Mouse (Mus musculus): Measurements from ENCODE around the gene Tomm6. TPM values are rescaled to one million over a fixed set of nuclear protein-coding genes. Genes with fewer than 3 reads are reported as not detected.

Gene Tomm6
- polyA plus RNA-seq, 1 experiment from 2014 or later = 452 TPM

DNA sequence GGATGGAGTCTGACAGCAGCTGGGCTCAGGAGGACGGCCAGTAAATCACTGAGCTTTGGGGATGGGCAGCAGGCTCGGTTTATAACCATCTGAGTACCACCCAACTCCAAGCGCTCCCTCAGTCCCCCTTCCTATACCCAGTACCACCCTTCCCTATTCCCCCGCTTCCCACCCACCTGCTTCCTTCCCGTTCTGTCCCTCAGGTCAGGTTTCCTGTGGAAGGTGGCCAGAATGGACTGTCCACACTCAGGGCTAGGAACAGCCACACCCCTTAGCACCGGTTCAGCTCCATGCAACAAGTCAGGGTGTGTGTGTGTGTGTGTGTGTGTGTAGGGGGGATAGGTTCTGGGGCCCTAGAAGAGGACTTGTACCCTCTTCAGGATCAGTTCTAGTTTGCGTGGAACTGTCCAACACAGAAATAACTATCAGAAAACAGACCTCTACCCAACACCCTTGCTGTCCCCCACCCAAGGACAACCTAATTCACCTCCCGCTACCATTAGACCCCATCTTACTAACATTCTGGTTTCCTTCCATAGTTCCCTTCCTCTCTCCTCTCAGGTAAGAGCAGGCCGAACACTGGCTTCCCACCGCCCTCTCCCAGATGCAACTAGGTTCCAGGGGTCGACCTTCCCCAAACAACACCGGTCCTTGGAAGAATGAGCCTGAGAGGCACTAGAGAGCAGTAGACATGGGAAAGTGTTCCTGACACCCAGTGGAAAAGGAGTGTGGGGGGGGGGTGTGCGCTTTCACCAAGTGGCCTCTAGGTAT lies 5.7 kb upstream of the Tomm6 start:
- Histone ChIP-seq H3K27me3 (replicated peaks) (no peaks in the 10 kb centered on the region; the same call in 1 of the 2 replicates), H3K36me3 (no peaks in the 10 kb centered on the region), H3K4me2 (replicated peaks) (peak overlapping the region; percentile 95), H3K27ac (peak overlapping the region; percentile 71; the same call in 1 of the 2 replicates), H3K9me3 (no peaks in the 10 kb centered on the region), H3K9ac (peak overlapping the region; percentile 81), H3K4me3 (replicated peaks) (peak overlapping the region; percentile 79), H3K4me1 (replicated peaks) (peaks cover 15% of the 10 kb centered on the region)
- ATAC-seq = no peak
- 33% methylated on average over 13 of the region's 13 CpGs for WGBS

DNA sequence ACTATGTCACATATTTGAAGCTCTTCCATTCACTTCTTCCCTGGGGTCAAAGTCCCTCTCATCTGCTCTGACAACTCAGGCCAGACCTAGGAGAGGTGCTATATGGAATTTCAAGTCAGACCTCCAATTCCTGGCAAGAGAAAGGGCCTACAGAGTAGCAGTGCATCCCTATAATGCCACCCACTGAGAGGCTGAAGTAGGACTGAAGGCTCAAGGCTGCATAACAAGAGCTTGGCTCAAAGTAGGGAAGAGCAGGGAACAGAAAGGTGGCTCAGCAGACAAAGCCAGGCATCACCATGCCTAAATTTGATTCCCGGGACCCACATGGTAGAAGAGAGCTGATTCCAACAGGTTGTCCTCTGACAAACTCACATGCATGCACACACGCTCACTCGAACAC lies 3.5 kb upstream of the Tomm6 start:
- 86% methylated on average over 3 of the region's 3 CpGs for WGBS
- Histone ChIP-seq H3K9ac (no peak overlapping the region), H3K4me2 (replicated peaks) (no peak overlapping the region), H3K27ac (no peak overlapping the region), H3K9me3 (no peaks in the 10 kb centered on the region), H3K36me3 (no peaks in the 10 kb centered on the region), H3K4me3 (replicated peaks) (no peak overlapping the region), H3K27me3 (replicated peaks) (no peaks in the 10 kb centered on the region; the same call in 1 of the 2 replicates), H3K4me1 (replicated peaks) (peaks cover 23% of the 10 kb centered on the region)
- ATAC-seq = no peak

DNA sequence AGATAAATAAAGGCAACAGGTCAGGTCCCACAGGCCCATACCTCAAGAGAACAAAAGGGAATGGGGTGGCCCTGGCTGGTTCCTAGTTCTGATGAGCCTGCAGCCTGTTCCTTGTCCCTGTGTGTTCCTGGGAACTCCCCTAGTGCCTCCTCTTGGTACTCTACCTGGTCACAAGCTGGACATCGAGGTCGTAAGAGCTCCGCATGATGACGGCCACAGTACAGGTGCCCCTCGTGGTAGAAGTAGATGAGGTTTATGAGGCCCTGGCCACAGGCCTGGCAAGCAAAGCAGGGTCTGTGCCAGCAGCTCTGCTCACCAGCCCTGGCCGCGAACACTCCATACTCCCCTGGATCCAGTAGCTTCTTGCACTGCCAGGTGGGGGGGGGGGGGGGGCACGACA lies 1.7 kb upstream of the Tomm6 start:
- H3K9ac ChIP-seq = no peak overlapping the region
- WGBS = 83% methylated on average over 8 of the region's 8 CpGs

DNA sequence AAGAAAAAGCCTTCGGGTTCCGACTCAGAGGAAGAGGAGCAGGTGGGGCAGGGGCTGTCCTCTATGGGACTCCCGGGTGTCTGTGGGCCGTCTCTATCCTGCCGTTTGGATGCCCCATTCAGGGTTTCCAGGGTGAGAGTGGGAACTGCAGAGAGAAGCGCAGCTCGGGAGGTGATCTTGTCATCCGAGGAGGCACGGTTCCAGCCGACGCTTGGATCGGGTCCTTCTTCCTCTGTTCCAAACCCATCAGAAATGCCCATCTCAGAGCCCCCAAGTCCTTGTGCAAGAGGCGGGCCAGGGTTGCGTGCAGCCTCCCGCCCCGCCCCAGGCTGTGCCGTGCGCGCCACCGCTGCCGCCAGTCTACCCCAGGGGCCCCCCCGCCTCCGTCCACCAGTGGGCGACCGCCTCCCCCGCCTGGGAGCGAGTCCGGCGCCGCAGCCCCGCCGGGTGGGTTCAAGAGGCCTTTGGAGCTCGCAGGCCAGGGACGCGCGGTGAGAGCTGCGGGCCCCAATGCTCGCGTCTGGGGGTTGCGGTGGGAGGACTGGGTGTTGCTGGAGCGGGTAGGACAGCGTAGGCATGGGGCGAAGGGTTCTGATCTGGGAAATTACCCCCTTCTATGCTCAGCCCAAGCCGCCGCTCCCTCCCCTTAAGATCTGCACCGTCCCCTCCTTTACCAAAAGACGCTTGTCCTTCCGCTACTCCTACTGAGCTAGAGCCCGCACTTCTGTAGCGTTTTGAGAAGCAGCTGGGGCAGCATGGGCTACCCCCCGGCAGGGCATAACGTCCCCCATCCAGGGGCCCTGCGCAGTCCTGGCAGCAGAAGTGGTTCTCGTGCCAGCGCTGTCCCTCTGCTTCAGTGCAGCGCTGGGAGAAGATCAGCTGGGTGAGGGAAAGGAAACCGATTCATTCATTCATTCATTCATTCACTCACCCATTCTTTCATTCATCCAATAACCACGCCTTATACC lies 706 bp upstream of the Tomm6 start, which contains the start of gene Frs3:
TSS of gene Frs3 (plus strand) at position 423 of the 968 bp plus-strand sequence.
- Histone ChIP-seq H3K27me3 (replicated peaks) (no peaks in the 10 kb centered on the region; the same call in 1 of the 2 replicates), H3K36me3 (peaks cover 17% of the 10 kb centered on the region), H3K9ac (peak within 1 kb of the TSS; percentile 80), H3K9me3 (no peaks in the 10 kb centered on the region), H3K4me3 (replicated peaks) (peak within 1 kb of the TSS; percentile 71), H3K4me1 (replicated peaks) (peaks cover 18% of the 10 kb centered on the region), H3K27ac (peak within 1 kb of the TSS; percentile 82), H3K4me2 (replicated peaks) (peak within 1 kb of the TSS; percentile 88)
- ATAC-seq = peak; percentile 72
- WGBS = 1% methylated on average over 58 of the region's 58 CpGs

More for the DNA sequence above, 1.7 kb upstream of the Tomm6 start:
- H3K4me1 ChIP-seq (replicated peaks) = peaks cover 23% of the 10 kb centered on the region
- peak overlapping the region; percentile 88; the same call in 1 of the 2 replicates for H3K4me2 ChIP-seq (replicated peaks)
- H3K36me3 ChIP-seq = peaks cover 7% of the 10 kb centered on the region
- no peak for ATAC-seq
- no peaks in the 10 kb centered on the region; the same call in 1 of the 2 replicates for H3K27me3 ChIP-seq (replicated peaks)
- peak overlapping the region; percentile 71; the same call in 1 of the 2 replicates for H3K4me3 ChIP-seq (replicated peaks)
- H3K27ac ChIP-seq = no peak overlapping the region
- H3K9me3 ChIP-seq = no peaks in the 10 kb centered on the region

DNA sequence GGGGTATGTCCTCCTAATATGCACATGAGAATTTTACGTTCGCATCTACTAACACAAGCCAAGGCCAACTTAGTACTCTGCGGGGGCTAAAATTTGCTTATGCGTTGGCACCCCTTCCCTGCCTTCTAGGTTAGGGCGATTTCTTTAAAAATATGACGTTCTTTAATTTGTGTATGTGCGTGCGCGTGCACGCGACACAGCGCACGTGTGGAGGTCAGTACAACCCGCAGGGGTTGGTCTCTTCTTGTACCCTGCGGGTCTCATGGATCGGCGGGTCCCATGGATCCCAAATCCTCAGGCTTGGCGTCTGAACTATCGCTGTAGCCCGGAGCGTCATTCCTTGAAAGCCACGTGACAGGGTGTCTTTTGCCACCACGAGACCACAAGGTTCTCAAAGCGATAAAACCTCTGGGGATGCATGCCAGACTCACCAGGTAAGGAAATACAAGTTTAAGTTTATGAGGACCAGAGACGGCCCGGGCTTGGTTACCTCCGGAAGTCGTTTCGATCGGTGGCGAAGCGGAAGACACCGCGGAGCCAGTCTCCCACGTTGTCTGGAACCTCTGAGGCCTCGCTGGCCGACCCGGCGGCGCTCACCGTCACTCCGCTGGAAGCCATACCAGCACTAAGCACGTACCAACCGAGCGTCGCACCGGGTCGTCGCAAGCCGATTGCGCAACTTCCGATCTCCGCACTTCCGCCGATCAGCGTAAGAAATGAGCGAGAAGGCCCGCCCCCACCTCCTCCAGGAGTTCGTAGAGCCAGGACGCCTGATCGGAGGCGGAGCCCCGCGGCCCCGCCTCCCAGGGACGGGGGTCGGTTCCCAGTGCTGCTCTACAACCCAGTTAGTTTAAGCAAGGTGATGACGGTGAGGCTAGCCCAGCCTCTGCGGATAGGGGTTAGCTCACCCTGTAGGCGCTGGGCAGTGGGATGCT lies 510 bp downstream of the Tomm6 start:
- H3K9me3 ChIP-seq = no peaks in the 10 kb centered on the region
- peak; percentile 91 for ATAC-seq
- H3K27me3 ChIP-seq (replicated peaks) = no peaks in the 10 kb centered on the region
- peak overlapping the region; percentile 71 for H3K4me3 ChIP-seq (replicated peaks)
- under 1% methylated on average over 70 of the region's 70 CpGs for WGBS
- H3K4me1 ChIP-seq (replicated peaks) = peaks cover 14% of the 10 kb centered on the region
- peaks cover 17% of the 10 kb centered on the region for H3K36me3 ChIP-seq
- peak overlapping the region; percentile 82 for H3K27ac ChIP-seq
- H3K9ac ChIP-seq = peak overlapping the region; percentile 80
- H3K4me2 ChIP-seq (replicated peaks) = peak overlapping the region; percentile 88

DNA sequence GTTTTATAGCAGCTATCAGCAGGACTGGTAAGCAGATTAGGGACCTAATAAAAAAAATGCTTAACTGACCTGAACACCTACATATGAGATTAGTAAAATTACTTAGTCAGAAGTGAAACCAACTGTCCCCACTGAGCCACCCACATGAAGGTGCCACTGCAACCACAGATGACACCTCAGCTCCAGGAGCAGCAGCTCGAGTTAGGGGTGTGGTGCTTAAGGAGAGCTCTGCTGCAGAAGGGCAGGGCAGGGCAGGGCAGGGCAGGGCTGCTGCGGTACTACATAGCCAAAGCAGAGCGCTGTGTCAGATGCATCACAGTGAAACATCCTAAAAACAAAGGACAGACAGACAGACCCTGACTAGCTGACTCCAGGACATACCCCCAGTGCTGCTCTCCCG lies 5.3 kb downstream of the Tomm6 start:
- no peaks in the 10 kb centered on the region for H3K27me3 ChIP-seq (replicated peaks)
- H3K36me3 ChIP-seq = peaks cover 32% of the 10 kb centered on the region
- peaks cover 8% of the 10 kb centered on the region for H3K4me1 ChIP-seq (replicated peaks)
- WGBS = 54% methylated on average over 4 of the region's 4 CpGs
- no peak overlapping the region for H3K9ac ChIP-seq
- no peak overlapping the region for H3K4me2 ChIP-seq (replicated peaks)
- no peak for ATAC-seq
- no peaks in the 10 kb centered on the region for H3K9me3 ChIP-seq
- H3K4me3 ChIP-seq (replicated peaks) = no peak overlapping the region
- no peak overlapping the region for H3K27ac ChIP-seq

DNA sequence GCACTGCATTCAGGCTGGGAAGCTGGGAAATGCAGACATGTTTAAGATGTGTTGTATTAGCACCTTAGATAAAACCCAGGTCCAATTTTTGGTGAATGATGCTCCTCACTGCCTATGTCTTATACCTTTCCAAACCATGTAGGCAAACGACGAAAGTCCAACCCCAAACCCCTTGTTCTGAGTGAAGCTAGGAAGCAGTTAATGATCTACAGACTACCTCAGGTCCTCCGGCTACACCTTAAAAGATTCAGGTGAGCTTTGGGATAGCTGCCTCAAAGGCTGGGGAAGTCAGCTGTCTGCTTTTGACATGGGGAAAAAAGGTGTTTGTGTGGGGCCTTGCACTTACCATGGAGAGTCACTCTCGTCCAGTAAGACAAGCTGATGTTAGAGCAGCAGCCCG lies 9.5 kb downstream of the Tomm6 start:
- ATAC-seq = peak; percentile 55; the same call in 1 of the 2 replicates
- no peak overlapping the region for H3K4me3 ChIP-seq (replicated peaks)
- no peaks in the 10 kb centered on the region for H3K9me3 ChIP-seq
- H3K4me1 ChIP-seq (replicated peaks) = no peaks in the 10 kb centered on the region
- no peak overlapping the region for H3K4me2 ChIP-seq (replicated peaks)
- WGBS = 64% methylated on average over 5 of the region's 5 CpGs
- no peaks in the 10 kb centered on the region for H3K27me3 ChIP-seq (replicated peaks)
- H3K36me3 ChIP-seq = peaks cover 16% of the 10 kb centered on the region; the same call in 1 of the 2 replicates
- 0 out of 2 replicates have a peak overlapping the region, but pooled peaks have one; percentile 48 for H3K27ac ChIP-seq
- no peak overlapping the region; the same call in 1 of the 2 replicates for H3K9ac ChIP-seq

DNA sequence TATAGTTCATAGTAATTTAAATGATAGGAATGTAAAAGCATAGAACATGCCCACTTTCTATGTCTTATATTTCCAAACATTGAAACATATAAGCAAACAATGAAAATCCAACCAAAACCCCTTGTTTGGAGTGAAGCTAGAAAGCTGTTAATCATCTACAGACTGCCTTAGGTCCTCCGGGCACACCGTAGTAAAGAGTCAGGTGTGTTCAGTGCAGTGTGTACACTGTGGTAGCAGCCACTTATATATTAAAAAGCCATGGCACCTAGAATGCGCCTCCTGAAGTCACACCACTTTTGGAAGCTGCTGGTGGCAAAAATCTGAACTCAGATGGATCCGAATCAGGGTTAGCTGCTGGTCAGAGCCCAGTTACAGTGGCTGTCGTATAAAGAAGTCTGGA lies 9.9 kb downstream of the Tomm6 start:
- 52% methylated on average over 5 of the region's 5 CpGs for WGBS
- H3K4me2 ChIP-seq (replicated peaks) = no peak overlapping the region
- peak; percentile 79 for ATAC-seq

DNA sequence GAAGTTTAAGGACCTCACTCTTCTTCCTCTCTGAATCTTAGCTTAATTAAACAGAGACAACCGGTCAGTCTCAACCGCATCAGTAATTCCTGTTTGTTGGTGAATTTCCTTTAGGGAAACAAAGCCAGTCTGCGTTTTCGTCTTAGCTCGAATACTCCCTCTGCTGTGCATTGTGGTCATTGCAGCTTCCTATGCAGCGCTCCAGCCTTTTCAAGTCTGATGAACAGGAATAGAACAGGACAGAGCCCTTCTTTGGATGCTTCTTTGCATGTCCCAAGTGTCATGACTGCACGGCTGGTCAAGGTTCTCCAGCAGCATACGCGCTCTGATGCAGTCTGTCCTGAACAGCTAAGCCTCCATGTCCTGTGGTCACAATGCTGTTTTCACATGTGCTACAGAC lies 11.6 kb downstream of the Tomm6 start:
- H3K27me3 ChIP-seq (replicated peaks) = no peaks in the 10 kb centered on the region
- H3K27ac ChIP-seq = no peak overlapping the region
- H3K9me3 ChIP-seq = no peaks in the 10 kb centered on the region
- H3K9ac ChIP-seq = no peak overlapping the region
- peaks cover 16% of the 10 kb centered on the region; the same call in 1 of the 2 replicates for H3K36me3 ChIP-seq
- H3K4me2 ChIP-seq (replicated peaks) = no peak overlapping the region
- H3K4me1 ChIP-seq (replicated peaks) = peaks cover 10% of the 10 kb centered on the region; the same call in 1 of the 2 replicates
- ATAC-seq = no peak
- WGBS = 23% methylated on average over 9 of the region's 9 CpGs
- no peak overlapping the region for H3K4me3 ChIP-seq (replicated peaks)

More for the DNA sequence above, 9.9 kb downstream of the Tomm6 start:
- no peak overlapping the region for H3K9ac ChIP-seq
- H3K4me1 ChIP-seq (replicated peaks) = no peaks in the 10 kb centered on the region
- 0 out of 2 replicates have a peak overlapping the region, but pooled peaks have one; percentile 48 for H3K27ac ChIP-seq
- H3K9me3 ChIP-seq = no peaks in the 10 kb centered on the region
- no peaks in the 10 kb centered on the region for H3K27me3 ChIP-seq (replicated peaks)
- peaks cover 16% of the 10 kb centered on the region; the same call in 1 of the 2 replicates for H3K36me3 ChIP-seq
- H3K4me3 ChIP-seq (replicated peaks) = no peak overlapping the region

DNA sequence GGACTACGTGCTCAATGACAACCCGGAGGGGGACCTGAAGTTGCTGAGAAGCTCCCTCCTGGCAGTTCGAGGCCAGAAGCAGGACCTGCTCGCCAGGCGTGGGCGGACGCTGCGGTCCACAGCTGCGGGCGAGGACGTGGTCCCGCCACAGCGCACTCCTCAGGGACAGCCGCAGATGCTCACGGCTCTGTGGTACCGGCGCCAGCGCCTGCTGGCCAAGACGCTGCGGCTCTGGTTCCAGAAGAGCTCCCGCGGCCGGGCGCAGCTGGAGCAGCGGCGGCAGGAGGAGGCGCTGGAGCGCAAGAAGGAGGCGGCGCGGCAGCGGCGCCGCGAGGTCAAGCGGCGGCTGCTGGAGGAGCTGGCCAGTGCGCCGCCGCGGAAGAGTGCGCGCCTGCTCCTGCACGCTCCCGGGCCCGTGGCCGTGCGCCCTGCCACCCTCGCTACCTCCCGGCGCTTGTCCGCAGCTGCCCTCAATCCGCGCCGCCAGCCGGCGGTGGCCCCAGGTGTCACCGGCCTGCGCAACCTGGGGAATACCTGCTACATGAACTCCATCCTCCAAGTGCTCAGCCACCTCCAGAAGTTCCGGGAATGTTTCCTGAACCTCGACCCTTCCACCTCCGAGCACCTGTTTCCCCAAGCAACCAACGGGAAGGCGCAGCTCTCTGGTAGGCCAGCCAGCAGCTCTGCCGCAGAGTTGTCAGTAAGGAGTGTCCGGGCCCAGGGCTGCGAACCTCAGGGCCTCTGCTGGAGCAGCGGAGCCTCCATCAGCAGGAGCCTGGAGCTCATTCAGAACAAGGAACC lies 15.7 kb downstream of the Tomm6 start:
- no peaks in the 10 kb centered on the region for H3K9me3 ChIP-seq
- H3K4me2 ChIP-seq (replicated peaks) = peak overlapping the region; percentile 69
- no peaks in the 10 kb centered on the region for H3K36me3 ChIP-seq
- H3K4me1 ChIP-seq (replicated peaks) = peaks cover 10% of the 10 kb centered on the region; the same call in 1 of the 2 replicates
- H3K9ac ChIP-seq = peak overlapping the region; percentile 44
- H3K27me3 ChIP-seq (replicated peaks) = no peaks in the 10 kb centered on the region
- H3K4me3 ChIP-seq (replicated peaks) = peak overlapping the region; percentile 39
- 0 out of 2 replicates have a peak overlapping the region, but pooled peaks have one; percentile 4 for H3K27ac ChIP-seq
- peak; percentile 91 for ATAC-seq
- WGBS = 8% methylated on average over 68 of the region's 68 CpGs
